Mouse (Mus musculus) kidney, adult 2 months (tissue): ENCODE measurements around the gene Zbed4.
A peak's percentile ranks its signal among the peaks of the same experiment; 100 is the strongest.

Experiments
- CTCF ChIP-seq: fragments of 200-500 bp; conservative IDR thresholded peaks from 2 replicates; pipeline ENCODE4 v1.5.1; 2011; ENCODE audit warnings: low read depth, mild to moderate bottlenecking, control low read depth, low read length, moderate library complexity, mixed read lengths; ENCODE audit not compliant: insufficient read depth, insufficient read length
- POLR2A ChIP-seq: fragments of 200-500 bp; IDR thresholded peaks from one replicate; pipeline ENCODE4 v1.6.1; 2011; ENCODE audit warnings: low read depth, low read length, control low read depth

DNA sequence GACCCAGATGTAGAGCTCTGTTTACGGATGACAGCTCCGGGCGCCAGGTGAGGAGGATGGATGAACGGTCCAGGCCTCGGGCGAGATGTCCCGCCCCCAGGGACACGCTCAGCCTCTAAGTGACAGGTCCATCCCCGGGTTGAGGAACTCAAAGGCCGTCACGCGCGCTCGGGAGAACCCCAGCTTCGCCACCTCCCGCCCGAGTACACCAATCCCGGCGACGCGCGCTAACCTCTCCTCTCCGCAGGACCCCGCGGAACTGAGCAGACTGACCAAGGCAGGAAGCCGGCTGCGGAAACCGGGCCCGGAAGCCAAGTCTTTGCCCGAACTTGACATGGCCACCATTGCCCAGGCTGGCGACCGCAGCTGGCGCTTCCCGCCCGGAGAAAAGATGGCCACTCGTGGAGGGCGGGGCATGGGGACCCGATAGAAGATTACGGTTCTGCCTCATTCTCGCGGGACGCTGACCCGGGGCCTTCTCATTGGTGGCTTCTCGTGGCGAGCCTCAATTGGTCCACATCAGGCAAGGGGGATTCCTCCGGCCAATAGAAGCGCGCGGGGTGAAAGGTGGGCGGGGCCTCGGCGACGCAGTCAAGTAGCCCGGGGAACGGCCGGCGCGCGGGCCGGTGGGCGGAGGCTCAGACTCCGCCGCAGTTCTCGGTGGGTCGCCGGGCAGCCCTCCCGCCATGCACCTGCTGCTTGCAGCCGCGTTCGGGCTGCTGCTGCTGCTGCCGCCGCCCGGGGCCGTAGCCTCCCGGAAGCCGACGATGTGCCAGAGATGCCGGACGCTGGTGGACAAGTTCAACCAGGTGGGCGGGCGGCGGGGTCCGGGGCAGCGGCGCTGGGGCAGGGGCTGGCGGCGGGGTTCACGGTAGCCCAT lies 67.8 kb downstream of the Zbed4 start, which contains the start of the genes Alg12 and Creld2:
- TF ChIP-seq CTCF (no peak), POLR2A (peak; percentile 47)
